Mouse (Mus musculus): Measurements from ENCODE around the gene Ly86.

Gene Ly86

GRCm38 (mm10) chr13:37353016-37353415 is 8.0 kb downstream of the Ly86 start:
- DNase-seq (ENCODE audit: low read depth, low spot score) = no peak

GRCm38 (mm10) chr13:37353868-37354267 is 8.9 kb downstream of the Ly86 start:
- DNase-seq (ENCODE audit: low read depth, low spot score) = no peak

GRCm38 (mm10) chr13:37354432-37354831 is 9.4 kb downstream of the Ly86 start:
- no peak for DNase-seq (ENCODE audit: low read depth, low spot score)

- no peak for DNase-seq (ENCODE audit: low read depth, low spot score)
Measured at GRCm38 (mm10) chr13:37355642-37356331, 10.8 kb downstream of the Ly86 start.

GRCm38 (mm10) chr13:37356549-37356948 is 11.5 kb downstream of the Ly86 start:
- no peak for DNase-seq (ENCODE audit: low read depth, low spot score)

GRCm38 (mm10) chr13:37358112-37358511 is 13.1 kb downstream of the Ly86 start:
- no peak for DNase-seq (ENCODE audit: low read depth, low spot score)

- DNase-seq (ENCODE audit: low read depth, low spot score) = no peak
Measured at GRCm38 (mm10) chr13:37361249-37361648, 16.2 kb downstream of the Ly86 start.

GRCm38 (mm10) chr13:37364351-37364750 is 19.3 kb downstream of the Ly86 start:
- no peak for DNase-seq (ENCODE audit: low read depth, low spot score)

- DNase-seq (ENCODE audit: low read depth, low spot score) = no peak
Measured at GRCm38 (mm10) chr13:37376411-37376810, 31.4 kb downstream of the Ly86 start.

GRCm38 (mm10) chr13:37388222-37389202 is 43.5 kb downstream of the Ly86 start:
- DNase-seq (ENCODE audit: low read depth, low spot score) = no peak

GRCm38 (mm10) chr13:37389296-37389695 is 44.3 kb downstream of the Ly86 start:
- no peak for DNase-seq (ENCODE audit: low read depth, low spot score)

GRCm38 (mm10) chr13:37398791-37399190 is 53.8 kb downstream of the Ly86 start:
- no peak for DNase-seq (ENCODE audit: low read depth, low spot score)

- DNase-seq (ENCODE audit: low read depth, low spot score) = no peak
Measured at GRCm38 (mm10) chr13:37399340-37399739, 54.3 kb downstream of the Ly86 start.

GRCm38 (mm10) chr13:37402421-37402820 is 57.4 kb downstream of the Ly86 start:
- DNase-seq (ENCODE audit: low read depth, low spot score) = no peak

- DNase-seq (ENCODE audit: low read depth, low spot score) = no peak
Measured at GRCm38 (mm10) chr13:37403708-37404107, 58.7 kb downstream of the Ly86 start.

GRCm38 (mm10) chr13:37415696-37416095 is 70.7 kb downstream of the Ly86 start:
- DNase-seq (ENCODE audit: low read depth, low spot score) = no peak

GRCm38 (mm10) chr13:37423416-37423815 is 78.4 kb downstream of the Ly86 start:
- no peak for DNase-seq (ENCODE audit: low read depth, low spot score)

GRCm38 (mm10) chr13:37424904-37425303 is 79.9 kb downstream of the Ly86 start:
- no peak for DNase-seq (ENCODE audit: low read depth, low spot score)

GRCm38 (mm10) chr13:37425406-37425805 is 80.4 kb downstream of the Ly86 start:
- no peak for DNase-seq (ENCODE audit: low read depth, low spot score)

- DNase-seq (ENCODE audit: low read depth, low spot score) = no peak
Measured at GRCm38 (mm10) chr13:37426578-37427336, 81.7 kb downstream of the Ly86 start.

GRCm38 (mm10) chr13:37428496-37428895 is 83.5 kb downstream of the Ly86 start:
- no peak for DNase-seq (ENCODE audit: low read depth, low spot score)
